Mouse (Mus musculus): ENCODE results near the gene Adamtsl1. TPM values are rescaled to one million over a fixed set of nuclear protein-coding genes. Genes with fewer than 3 reads are reported as not detected.

Adamtsl1 gene
- polyA plus RNA-seq, 1 experiment: 2.7 TPM

- H3K4me2 ChIP-seq (ENCODE audit: low read depth): no peak overlapping the region
- H3K36me3 ChIP-seq (ENCODE audit: control insufficient read depth, insufficient read depth): no peaks in the 10 kb centered on the region
- H3K79me2 ChIP-seq (ENCODE audit: control insufficient read depth, insufficient read depth): no peaks in the 10 kb centered on the region
- no peak overlapping the region for H3K4me3 ChIP-seq
- TF ChIP-seq TCF12 (IDR thresholded peaks at IDR 0.05; ENCODE audit: insufficient read depth, poor library complexity, severe bottlenecking): no peak
- no peak for TF ChIP-seq POLR2AphosphoS2 (IDR thresholded peaks at IDR 0.05; ENCODE audit: insufficient read length, low read depth)
- no peak for TF ChIP-seq POLR2A (IDR thresholded peaks at IDR 0.05; ENCODE audit: insufficient read length, low read depth)
- TF ChIP-seq E2F4 (IDR thresholded peaks at IDR 0.05; ENCODE audit: insufficient read depth): no peak
- TF ChIP-seq USF1 (IDR thresholded peaks at IDR 0.05; ENCODE audit: low read depth): no peak
- no peak for TF ChIP-seq SRF (IDR thresholded peaks at IDR 0.05; ENCODE audit: control insufficient read depth, insufficient read length, low read depth)
- TF ChIP-seq MAX (IDR thresholded peaks at IDR 0.05; ENCODE audit: low read depth): no peak
- TF ChIP-seq MYOD1 (IDR thresholded peaks at IDR 0.05; ENCODE audit: control insufficient read depth in 1 of 3, insufficient read length in 2 of 3, low read depth in 2 of 3): no peak
- TF ChIP-seq TCF3 (IDR thresholded peaks at IDR 0.05; ENCODE audit: insufficient read length, low read depth): no peak
- H3K27me3 ChIP-seq (ENCODE audit: control insufficient read depth, insufficient read depth, insufficient read length): no peaks in the 10 kb centered on the region
- no peak overlapping the region for H3ac ChIP-seq (ENCODE audit: control insufficient read depth, insufficient read length)
Observed at GRCm38 (mm10) chr4:85618746-85619145, 104.8 kb downstream of the Adamtsl1 start.

GRCm38 (mm10) chr4:85619261-85619660 lies 105.3 kb downstream of the Adamtsl1 start:
- Histone ChIP-seq H3ac (ENCODE audit: control insufficient read depth, insufficient read length) (no peak overlapping the region), H3K4me2 (ENCODE audit: low read depth) (no peak overlapping the region), H3K27me3 (ENCODE audit: control insufficient read depth, insufficient read depth, insufficient read length) (no peaks in the 10 kb centered on the region), H3K36me3 (ENCODE audit: control insufficient read depth, insufficient read depth) (no peaks in the 10 kb centered on the region), H3K4me3 (no peak overlapping the region), H3K79me2 (ENCODE audit: control insufficient read depth, insufficient read depth) (no peaks in the 10 kb centered on the region)
- no peak for TF ChIP-seq E2F4 (IDR thresholded peaks at IDR 0.05; ENCODE audit: insufficient read depth)

- TF ChIP-seq POLR2A (IDR thresholded peaks at IDR 0.05; ENCODE audit: insufficient read length, low read depth) (no peak), TCF3 (IDR thresholded peaks at IDR 0.05; ENCODE audit: insufficient read length, low read depth) (no peak), MAX (IDR thresholded peaks at IDR 0.05; ENCODE audit: low read depth) (no peak), MYOD1 (IDR thresholded peaks at IDR 0.05; ENCODE audit: control insufficient read depth in 1 of 3, insufficient read length in 2 of 3, low read depth in 2 of 3) (no peak), CEBPB (IDR thresholded peaks at IDR 0.05; ENCODE audit: insufficient read depth, poor library complexity, severe bottlenecking) (no peak)
- no peak overlapping the region for H3K4me3 ChIP-seq
- no peak overlapping the region for H3ac ChIP-seq (ENCODE audit: control insufficient read depth, insufficient read length)
- no peaks in the 10 kb centered on the region for H3K79me2 ChIP-seq (ENCODE audit: control insufficient read depth, insufficient read depth)
- H3K4me2 ChIP-seq (ENCODE audit: low read depth): no peak overlapping the region
- no peaks in the 10 kb centered on the region for H3K27me3 ChIP-seq (ENCODE audit: control insufficient read depth, insufficient read depth, insufficient read length)
- no peaks in the 10 kb centered on the region for H3K36me3 ChIP-seq (ENCODE audit: control insufficient read depth, insufficient read depth)
Observed at GRCm38 (mm10) chr4:85629381-85629780, 115.4 kb downstream of the Adamtsl1 start.

GRCm38 (mm10) chr4:85669271-85669670 lies 155.3 kb downstream of the Adamtsl1 start:
- no peak overlapping the region for H3K4me2 ChIP-seq (ENCODE audit: low read depth)

GRCm38 (mm10) chr4:85669735-85670134 lies 155.8 kb downstream of the Adamtsl1 start:
- H3ac ChIP-seq (ENCODE audit: control insufficient read depth, insufficient read length): no peak overlapping the region
- H3K27me3 ChIP-seq (ENCODE audit: control insufficient read depth, insufficient read depth, insufficient read length): no peaks in the 10 kb centered on the region
- no peaks in the 10 kb centered on the region for H3K79me2 ChIP-seq (ENCODE audit: control insufficient read depth, insufficient read depth)
- no peaks in the 10 kb centered on the region for H3K36me3 ChIP-seq (ENCODE audit: control insufficient read depth, insufficient read depth)
- no peak overlapping the region for H3K4me2 ChIP-seq (ENCODE audit: low read depth)
- no peak overlapping the region for H3K4me3 ChIP-seq
- TF ChIP-seq POLR2AphosphoS2 (IDR thresholded peaks at IDR 0.05; ENCODE audit: insufficient read length, low read depth): no peak
- no peak for TF ChIP-seq MYOG (IDR thresholded peaks at IDR 0.05; ENCODE audit: control insufficient read depth in 1 of 3, insufficient read depth in 1 of 3, insufficient read length in 2 of 3, low read depth in 2 of 3)
- no peak for TF ChIP-seq SRF (IDR thresholded peaks at IDR 0.05; ENCODE audit: control insufficient read depth, insufficient read length, low read depth)
- TF ChIP-seq MAX (IDR thresholded peaks at IDR 0.05; ENCODE audit: low read depth): no peak
- no peak for TF ChIP-seq USF1 (IDR thresholded peaks at IDR 0.05; ENCODE audit: low read depth)
- no peak for TF ChIP-seq CEBPB (IDR thresholded peaks at IDR 0.05; ENCODE audit: insufficient read depth, poor library complexity, severe bottlenecking)
- TF ChIP-seq MYOD1 (IDR thresholded peaks at IDR 0.05; ENCODE audit: control insufficient read depth in 1 of 3, insufficient read length in 2 of 3, low read depth in 2 of 3): no peak
- no peak for TF ChIP-seq E2F4 (IDR thresholded peaks at IDR 0.05; ENCODE audit: insufficient read depth)
- no peak for TF ChIP-seq TCF3 (IDR thresholded peaks at IDR 0.05; ENCODE audit: insufficient read length, low read depth)
- TF ChIP-seq TCF12 (IDR thresholded peaks at IDR 0.05; ENCODE audit: insufficient read depth, poor library complexity, severe bottlenecking): no peak
- no peak for TF ChIP-seq REST (IDR thresholded peaks at IDR 0.05; ENCODE audit: insufficient read depth, insufficient read length)
- TF ChIP-seq POLR2A (IDR thresholded peaks at IDR 0.05; ENCODE audit: insufficient read length, low read depth): no peak

More at GRCm38 (mm10) chr4:85669271-85669670, 155.3 kb downstream of the Adamtsl1 start:
- H3K4me3 ChIP-seq: no peak overlapping the region
- H3K79me2 ChIP-seq (ENCODE audit: control insufficient read depth, insufficient read depth): no peaks in the 10 kb centered on the region
- no peaks in the 10 kb centered on the region for H3K36me3 ChIP-seq (ENCODE audit: control insufficient read depth, insufficient read depth)
- TF ChIP-seq CEBPB (IDR thresholded peaks at IDR 0.05; ENCODE audit: insufficient read depth, poor library complexity, severe bottlenecking) (no peak), POLR2A (IDR thresholded peaks at IDR 0.05; ENCODE audit: insufficient read length, low read depth) (no peak), MYOD1 (IDR thresholded peaks at IDR 0.05; ENCODE audit: control insufficient read depth in 1 of 3, insufficient read length in 2 of 3, low read depth in 2 of 3) (no peak), TCF12 (IDR thresholded peaks at IDR 0.05; ENCODE audit: insufficient read depth, poor library complexity, severe bottlenecking) (no peak), TCF3 (IDR thresholded peaks at IDR 0.05; ENCODE audit: insufficient read length, low read depth) (no peak), MYOG (IDR thresholded peaks at IDR 0.05; ENCODE audit: control insufficient read depth in 1 of 3, insufficient read depth in 1 of 3, insufficient read length in 2 of 3, low read depth in 2 of 3) (no peak), REST (IDR thresholded peaks at IDR 0.05; ENCODE audit: insufficient read depth, insufficient read length) (no peak), USF1 (IDR thresholded peaks at IDR 0.05; ENCODE audit: low read depth) (no peak), E2F4 (IDR thresholded peaks at IDR 0.05; ENCODE audit: insufficient read depth) (no peak), MAX (IDR thresholded peaks at IDR 0.05; ENCODE audit: low read depth) (no peak), POLR2AphosphoS2 (IDR thresholded peaks at IDR 0.05; ENCODE audit: insufficient read length, low read depth) (no peak), SRF (IDR thresholded peaks at IDR 0.05; ENCODE audit: control insufficient read depth, insufficient read length, low read depth) (no peak)
- H3K27me3 ChIP-seq (ENCODE audit: control insufficient read depth, insufficient read depth, insufficient read length): no peaks in the 10 kb centered on the region
- no peak overlapping the region for H3ac ChIP-seq (ENCODE audit: control insufficient read depth, insufficient read length)

All from myocyte (in vitro differentiated cells).